Mouse (Mus musculus): ENCODE results near the gene Zbtb44.

GRCm38 (mm10) chr9:31098118-31098517 lies 67.7 kb downstream of the Zbtb44 start:
- peak; percentile 12; the same call in 1 of the 2 replicates for TF ChIP-seq CTCF (IDR thresholded peaks at IDR 0.05; ENCODE audit: control insufficient read depth, insufficient read depth, insufficient replicate concordance, low read depth, low read length)
- no peak for TF ChIP-seq POLR2A (IDR thresholded peaks at IDR 0.05; ENCODE audit: control insufficient read depth, low read depth, low read length)
